Mouse (Mus musculus): ENCODE data around the gene Cacna1h. TPM values are rescaled to one million over a fixed set of nuclear protein-coding genes. Genes with fewer than 3 reads are reported as not detected.

Cacna1h gene
- polyA plus RNA-seq, 1 experiment from 2014 or later, result 0.42 TPM

DNA sequence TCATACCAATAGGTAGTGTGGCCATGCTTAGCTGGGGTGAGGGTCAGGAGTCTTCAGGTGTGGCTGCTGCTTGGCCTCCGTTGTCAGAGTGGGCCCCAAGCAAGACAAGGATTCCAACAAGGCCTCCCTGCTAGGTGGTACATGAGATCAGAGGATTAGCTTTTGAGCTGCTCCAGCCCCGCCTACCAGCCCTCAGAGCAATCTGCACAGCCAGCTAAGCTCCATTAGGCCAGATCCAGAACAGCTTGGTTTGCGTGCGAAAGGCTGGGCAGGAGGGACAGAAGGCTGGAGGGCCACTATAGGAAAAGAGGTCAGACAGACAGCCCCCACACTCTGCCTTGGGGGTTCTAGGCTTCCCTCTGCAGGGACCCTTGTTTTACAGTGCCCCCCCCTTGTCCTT lies 32.1 kb downstream of the Cacna1h start:
- H3K4me1 ChIP-seq (ENCODE audit: insufficient read depth, low read depth, low read length), result no peaks in the 10 kb centered on the region
- H3K27ac ChIP-seq (ENCODE audit: low read length), result no peak overlapping the region
- H3K9ac ChIP-seq (replicated peaks; ENCODE audit: low read depth), result no peak overlapping the region
- no peak for TF ChIP-seq CTCF (IDR thresholded peaks at IDR 0.05)
- TF ChIP-seq EP300 (IDR thresholded peaks at IDR 0.05), result no peak
- no peaks in the 10 kb centered on the region for H3K27me3 ChIP-seq (replicated peaks; ENCODE audit: insufficient read depth, low read length)
- ATAC-seq (no peak), DNase-seq (ENCODE audit: low spot score) (no peak)
- 44% methylated on average over 4 of the region's 4 CpGs for WGBS
- no peak overlapping the region for H3K4me3 ChIP-seq (ENCODE audit: low read depth, low read length)
- H3K36me3 ChIP-seq (ENCODE audit: insufficient read depth, low read length), result no peaks in the 10 kb centered on the region
- no peaks in the 10 kb centered on the region for H3K9me3 ChIP-seq (ENCODE audit: low read length)
- H3K4me2 ChIP-seq (replicated peaks; ENCODE audit: low read depth, low read length), result no peak overlapping the region

DNA sequence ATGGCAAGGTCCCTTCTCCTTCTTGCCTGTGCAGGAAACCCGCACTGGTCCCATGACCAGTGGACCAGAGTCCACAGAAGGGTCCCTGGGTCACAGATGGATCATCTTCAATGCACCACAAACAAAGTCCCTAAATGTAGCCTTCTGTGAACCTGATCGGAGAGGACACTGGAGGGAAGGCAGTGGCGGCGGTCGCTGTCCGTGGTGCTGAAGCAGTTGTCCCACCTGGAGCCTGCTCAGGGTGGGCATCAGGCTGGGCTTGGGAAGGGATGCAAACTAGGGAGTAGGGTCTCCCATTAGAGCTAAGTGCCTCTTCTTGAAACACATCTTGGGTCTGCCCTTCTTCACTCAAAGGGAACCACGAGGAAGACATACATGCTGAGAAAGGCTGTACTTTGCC lies 33.1 kb downstream of the Cacna1h start:
- H3K9me3 ChIP-seq (ENCODE audit: low read length), result no peaks in the 10 kb centered on the region
- 3% methylated on average over 7 of the region's 7 CpGs for WGBS
- peak; percentile 47 for DNase-seq (ENCODE audit: low spot score)

DNA sequence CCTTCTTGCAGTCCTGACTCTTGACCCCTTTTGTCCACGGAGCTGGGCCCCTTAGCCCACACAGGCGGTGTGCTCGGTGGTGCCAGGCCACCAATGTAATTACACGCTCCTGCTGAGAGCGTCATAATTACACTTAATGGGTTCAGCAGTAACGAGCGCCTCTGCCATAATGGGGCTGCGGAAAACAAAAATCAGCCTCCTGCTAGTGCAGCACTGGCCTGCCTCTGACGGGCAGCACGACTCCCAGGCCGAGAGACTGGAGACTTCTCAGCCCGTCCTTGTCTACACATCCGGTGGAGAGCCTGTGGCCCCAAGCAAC lies 35.1 kb downstream of the Cacna1h start:
- 65% methylated on average over 13 of the region's 13 CpGs for WGBS

More for the DNA sequence above, 33.1 kb downstream of the Cacna1h start:
- ATAC-seq, result no peak
- Histone ChIP-seq H3K27ac (ENCODE audit: low read length) (no peak overlapping the region), H3K27me3 (replicated peaks; ENCODE audit: insufficient read depth, low read length) (no peaks in the 10 kb centered on the region), H3K4me2 (replicated peaks; ENCODE audit: low read depth, low read length) (no peak overlapping the region), H3K4me1 (ENCODE audit: insufficient read depth, low read depth, low read length) (no peaks in the 10 kb centered on the region), H3K9ac (replicated peaks; ENCODE audit: low read depth) (no peak overlapping the region), H3K36me3 (ENCODE audit: insufficient read depth, low read length) (no peaks in the 10 kb centered on the region), H3K4me3 (ENCODE audit: low read depth, low read length) (no peak overlapping the region)
- TF ChIP-seq CTCF (IDR thresholded peaks at IDR 0.05) (no peak), EP300 (IDR thresholded peaks at IDR 0.05) (no peak)

DNA sequence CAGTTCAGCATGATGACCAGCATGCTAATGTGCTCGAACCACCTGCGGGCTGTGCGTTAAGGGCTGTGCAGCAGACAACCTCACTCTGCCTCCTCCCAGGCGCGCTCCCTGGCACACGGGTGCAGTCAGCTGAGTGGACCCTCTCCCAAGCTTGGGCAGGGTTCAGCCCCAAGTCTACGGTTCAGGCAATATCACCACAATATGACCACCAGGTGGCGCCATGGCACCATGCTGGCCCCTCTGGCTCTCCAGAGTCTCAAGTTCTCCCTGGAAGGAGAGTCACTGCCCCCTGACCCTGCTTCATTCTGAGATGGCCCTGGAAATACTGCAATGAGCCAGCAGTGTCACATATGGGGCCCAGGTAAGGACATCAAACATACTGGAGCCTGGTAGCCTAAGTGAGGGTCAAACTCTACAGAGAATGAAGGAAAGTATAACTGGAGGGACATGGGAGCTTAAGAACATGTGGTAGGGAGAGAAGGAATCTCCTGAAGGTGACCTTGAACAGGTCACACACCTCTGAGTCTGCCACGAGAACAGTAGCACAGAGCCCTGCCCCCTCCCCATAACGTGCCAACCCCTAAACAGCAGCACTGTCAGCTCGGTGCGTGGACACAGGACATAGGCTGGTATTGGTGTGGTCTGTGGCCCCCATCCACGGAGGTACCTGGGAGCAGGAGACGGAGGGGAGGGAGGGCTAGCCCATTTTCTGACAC lies 35.6 kb downstream of the Cacna1h start:
- no peaks in the 10 kb centered on the region for H3K9me3 ChIP-seq (ENCODE audit: low read length)
- DNase-seq (ENCODE audit: low spot score) (peak; percentile 73), ATAC-seq (peak; percentile 50; the same call in 1 of the 2 replicates)
- H3K27ac ChIP-seq (ENCODE audit: low read length), result no peak overlapping the region
- H3K4me3 ChIP-seq (ENCODE audit: low read depth, low read length), result no peak overlapping the region
- no peak overlapping the region for H3K9ac ChIP-seq (replicated peaks; ENCODE audit: low read depth)
- 31% methylated on average over 14 of the region's 14 CpGs for WGBS
- TF ChIP-seq EP300 (IDR thresholded peaks at IDR 0.05), result no peak
- TF ChIP-seq CTCF (IDR thresholded peaks at IDR 0.05), result peak; percentile 97
- no peaks in the 10 kb centered on the region for H3K36me3 ChIP-seq (ENCODE audit: insufficient read depth, low read length)
- no peaks in the 10 kb centered on the region for H3K4me1 ChIP-seq (ENCODE audit: insufficient read depth, low read depth, low read length)
- H3K27me3 ChIP-seq (replicated peaks; ENCODE audit: insufficient read depth, low read length), result no peaks in the 10 kb centered on the region
- no peak overlapping the region for H3K4me2 ChIP-seq (replicated peaks; ENCODE audit: low read depth, low read length)

More for the DNA sequence above, 35.1 kb downstream of the Cacna1h start:
- Histone ChIP-seq H3K4me2 (replicated peaks; ENCODE audit: low read depth, low read length) (no peak overlapping the region), H3K9ac (replicated peaks; ENCODE audit: low read depth) (no peak overlapping the region), H3K36me3 (ENCODE audit: insufficient read depth, low read length) (no peaks in the 10 kb centered on the region), H3K27me3 (replicated peaks; ENCODE audit: insufficient read depth, low read length) (no peaks in the 10 kb centered on the region), H3K9me3 (ENCODE audit: low read length) (no peaks in the 10 kb centered on the region), H3K27ac (ENCODE audit: low read length) (no peak overlapping the region), H3K4me3 (ENCODE audit: low read depth, low read length) (no peak overlapping the region), H3K4me1 (ENCODE audit: insufficient read depth, low read depth, low read length) (no peaks in the 10 kb centered on the region)
- TF ChIP-seq EP300 (IDR thresholded peaks at IDR 0.05) (no peak), CTCF (IDR thresholded peaks at IDR 0.05) (no peak)
- DNase-seq (ENCODE audit: low spot score), result no peak
- ATAC-seq, result no peak

DNA sequence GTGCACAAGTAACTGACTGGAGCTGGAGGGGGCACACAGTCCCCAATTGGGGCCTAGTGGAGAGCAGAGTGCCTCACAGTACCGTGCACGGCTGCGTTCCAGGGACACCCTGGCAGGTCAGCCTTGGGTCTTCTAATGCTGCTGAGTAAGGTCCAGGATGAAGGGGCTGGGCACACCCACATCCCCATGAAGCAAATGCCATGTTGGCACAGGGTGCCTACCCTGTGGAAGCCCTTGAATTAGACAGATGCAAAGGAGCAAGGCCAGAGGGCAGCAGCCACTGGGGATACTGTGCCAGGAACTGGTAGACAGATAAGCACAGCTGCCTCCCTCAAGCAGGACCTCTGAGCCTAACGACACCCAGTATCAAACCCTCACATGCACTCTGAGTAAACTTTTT lies 39.1 kb downstream of the Cacna1h start:
- Histone ChIP-seq H3K9me3 (ENCODE audit: low read length) (no peaks in the 10 kb centered on the region), H3K27me3 (replicated peaks; ENCODE audit: insufficient read depth, low read length) (no peaks in the 10 kb centered on the region), H3K9ac (replicated peaks; ENCODE audit: low read depth) (no peak overlapping the region), H3K27ac (ENCODE audit: low read length) (no peak overlapping the region), H3K36me3 (ENCODE audit: insufficient read depth, low read length) (no peaks in the 10 kb centered on the region), H3K4me2 (replicated peaks; ENCODE audit: low read depth, low read length) (no peak overlapping the region), H3K4me3 (ENCODE audit: low read depth, low read length) (no peak overlapping the region), H3K4me1 (ENCODE audit: insufficient read depth, low read depth, low read length) (no peaks in the 10 kb centered on the region)
- WGBS, result 73% methylated on average over 4 of the region's 4 CpGs
- ATAC-seq, result no peak
- TF ChIP-seq CTCF (IDR thresholded peaks at IDR 0.05) (no peak), EP300 (IDR thresholded peaks at IDR 0.05) (no peak)
- DNase-seq (ENCODE audit: low spot score), result no peak

DNA sequence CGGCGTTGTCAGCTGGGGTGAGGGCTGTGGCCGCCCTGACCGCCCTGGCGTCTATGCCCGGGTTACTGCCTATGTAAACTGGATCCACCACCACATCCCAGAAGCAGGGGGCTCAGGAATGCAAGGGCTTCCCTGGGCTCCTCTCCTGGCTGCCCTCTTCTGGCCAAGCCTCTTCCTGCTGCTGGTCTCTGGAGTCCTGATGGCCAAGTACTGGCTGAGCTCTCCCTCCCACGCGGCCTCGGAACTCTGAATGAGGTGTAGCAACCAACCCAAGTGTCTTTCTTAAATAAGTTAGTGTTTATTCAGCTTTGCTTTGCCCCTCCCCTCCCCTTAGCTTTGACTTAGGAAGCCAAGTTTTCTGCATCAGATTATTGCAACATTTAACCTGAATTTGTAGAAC lies 59.6 kb downstream of the Cacna1h start:
- 21% methylated on average over 9 of the region's 9 CpGs for WGBS
- peak; percentile 84 for ATAC-seq

More for the DNA sequence above, 59.6 kb downstream of the Cacna1h start:
- H3K4me3 ChIP-seq (ENCODE audit: low read depth, low read length), result no peak overlapping the region
- no peaks in the 10 kb centered on the region for H3K4me1 ChIP-seq (ENCODE audit: insufficient read depth, low read depth, low read length)
- TF ChIP-seq EP300 (IDR thresholded peaks at IDR 0.05) (no peak), CTCF (IDR thresholded peaks at IDR 0.05) (peak; percentile 50)
- no peak overlapping the region for H3K9ac ChIP-seq (replicated peaks; ENCODE audit: low read depth)
- H3K9me3 ChIP-seq (ENCODE audit: low read length), result no peaks in the 10 kb centered on the region
- no peak overlapping the region for H3K4me2 ChIP-seq (replicated peaks; ENCODE audit: low read depth, low read length)
- peak; percentile 92 for DNase-seq (ENCODE audit: low spot score)
- H3K27ac ChIP-seq (ENCODE audit: low read length), result no peak overlapping the region
- no peaks in the 10 kb centered on the region for H3K27me3 ChIP-seq (replicated peaks; ENCODE audit: insufficient read depth, low read length)
- no peaks in the 10 kb centered on the region for H3K36me3 ChIP-seq (ENCODE audit: insufficient read depth, low read length)

All from lung, postnatal 0 days (tissue).